Comparison of ENCODE assay signal across 18 mouse cellular contexts in the genomic region with DNA sequence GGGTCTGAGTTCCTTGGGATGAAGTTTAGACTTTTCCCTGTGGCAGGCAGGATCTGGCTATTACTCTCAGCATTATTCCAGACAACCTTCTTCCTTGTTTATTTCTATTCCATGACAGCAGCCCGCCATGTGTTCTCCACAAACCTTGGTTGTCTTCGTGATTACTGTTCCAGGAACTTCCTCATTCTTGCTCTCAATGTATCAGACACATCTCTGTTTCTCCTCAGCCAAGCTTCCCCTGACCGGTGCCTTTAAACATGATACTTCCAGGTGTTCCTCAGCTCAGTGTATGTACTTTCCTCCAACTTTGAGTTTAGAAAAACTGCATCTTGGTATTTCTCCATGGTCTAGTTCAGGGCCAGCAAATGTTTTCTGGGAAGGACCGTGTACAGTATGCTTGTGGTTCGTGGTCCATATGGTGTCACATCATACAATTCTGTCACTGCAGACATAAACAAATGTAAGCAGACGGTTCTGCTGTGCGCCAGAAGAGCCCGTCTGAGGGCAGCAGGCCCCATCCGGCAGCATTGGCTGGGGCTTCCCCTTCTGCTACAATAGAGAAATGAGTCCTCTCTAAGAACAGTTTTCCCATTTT.
DNase-seq lines count a peak whose midpoint lies in the region; ATAC-seq and TF ChIP-seq lines count a peak whose summit lies in the region.
"Had no signal": no experiment of that assay in that cellular context is flagged by ENCODE, and none has a peak within 500 bp of the region (broad histone marks: within the 10 kb centered on the region; RNA-seq: fewer than 3 reads in every experiment).

No protein-coding gene starts in this region.

- no peaks in the 10 kb centered on the region for H3K36me3 ChIP-seq in intestine, embryonic 14.5 days (ENCODE audit: control insufficient read depth, insufficient read depth, low read length)
- no peaks in the 10 kb centered on the region for H3K36me3 ChIP-seq in intestine, embryonic 15.5 days
- no peaks in the 10 kb centered on the region for H3K36me3 ChIP-seq in limb, embryonic 10.5 days
- H3K36me3 ChIP-seq in hindbrain, embryonic 16.5 days (ENCODE audit: control insufficient read depth, insufficient read depth, low read length): no peaks in the 10 kb centered on the region
- H3K36me3 ChIP-seq: hindbrain, embryonic 15.5 days; kidney, embryonic 15.5 days; midbrain, embryonic 10.5 days had no signal

- no peaks in the 10 kb centered on the region for H3K4me1 ChIP-seq in intestine, embryonic 14.5 days (replicated peaks; ENCODE audit: control insufficient read depth, insufficient read depth, low read length)
- no peaks in the 10 kb centered on the region for H3K4me1 ChIP-seq in intestine, embryonic 15.5 days (replicated peaks)
- peaks cover 54% of the 10 kb centered on the region for H3K4me1 ChIP-seq in limb, embryonic 10.5 days
- no peaks in the 10 kb centered on the region for H3K4me1 ChIP-seq in hindbrain, embryonic 16.5 days (ENCODE audit: control insufficient read depth, insufficient read depth, low read depth, low read length)
- H3K4me1 ChIP-seq: hindbrain, embryonic 15.5 days had no signal

- H3K9ac ChIP-seq in intestine, embryonic 14.5 days (ENCODE audit: low read length): no peak overlapping the region
- H3K9ac ChIP-seq in intestine, embryonic 15.5 days: no peak overlapping the region
- no peak overlapping the region for H3K9ac ChIP-seq in hindbrain, embryonic 16.5 days (ENCODE audit: low read depth, low read length)
- H3K9ac ChIP-seq: hindbrain, embryonic 15.5 days; kidney, embryonic 15.5 days had no signal

- no peak for TF ChIP-seq POLR2A in brain, embryonic 14.5 days (IDR thresholded peaks at IDR 0.05; ENCODE audit: borderline replicate concordance, extremely low read depth, insufficient read depth, insufficient read length, poor library complexity, severe bottlenecking)

- H3K27ac ChIP-seq in intestine, embryonic 14.5 days (ENCODE audit: low read depth): no peak overlapping the region
- H3K27ac ChIP-seq in intestine, embryonic 15.5 days: no peak overlapping the region
- peak overlapping the region; percentile 83 for H3K27ac ChIP-seq in limb, embryonic 10.5 days
- H3K27ac ChIP-seq in hindbrain, embryonic 16.5 days (ENCODE audit: low read depth, low read length): no peak overlapping the region
- H3K27ac ChIP-seq: heart, adult 2 months; hindbrain, embryonic 15.5 days; kidney, embryonic 15.5 days; midbrain, embryonic 10.5 days had no signal

- no peak for ATAC-seq in intestine, embryonic 14.5 days (replicated peaks; ENCODE audit: low FRiP score, low TSS enrichment, low read depth)
- ATAC-seq in intestine, embryonic 15.5 days: no peak
- no peak for ATAC-seq in erythroid progenitor cell, adult 5-6 weeks (replicated peaks; ENCODE audit: low FRiP score, poor library complexity, severe bottlenecking)
- no peak for ATAC-seq in hindbrain, embryonic 16.5 days

- TF ChIP-seq CTCF in brain, embryonic 14.5 days (IDR thresholded peaks at IDR 0.05; ENCODE audit: borderline replicate concordance, extremely low read depth, insufficient read depth, insufficient read length): no peak

- 32% methylated on average over 9 of the region's 9 CpGs for WGBS in intestine, embryonic 14.5 days
- 40% methylated on average over 9 of the region's 9 CpGs for WGBS in intestine, embryonic 15.5 days
- 76% methylated on average over 9 of the region's 9 CpGs for whole genome bisulfite sequencing in limb, embryonic 10.5 days
- 85% methylated on average over 9 of the region's 9 CpGs for WGBS in hindbrain, embryonic 16.5 days

- H3K4me3 ChIP-seq in intestine, embryonic 14.5 days (ENCODE audit: low read depth, low read length): no peak overlapping the region
- no peak overlapping the region for H3K4me3 ChIP-seq in intestine, embryonic 15.5 days (replicated peaks)
- H3K4me3 ChIP-seq in limb, embryonic 10.5 days: no peak overlapping the region
- no peak overlapping the region for H3K4me3 ChIP-seq in hindbrain, embryonic 16.5 days (ENCODE audit: low read length)
- H3K4me3 ChIP-seq: heart, adult 2 months; hindbrain, embryonic 15.5 days; kidney, embryonic 15.5 days; midbrain, embryonic 10.5 days had no signal

- peak; percentile 55 for DNase-seq in intestine, embryonic 14.5 days (ENCODE audit: low spot score)
- DNase-seq in 3134 (ENCODE audit: extremely low read depth, insufficient read length, low spot score): peak; percentile 5
- peak; percentile 11 for DNase-seq in brain, embryonic 14.5 days (ENCODE audit: low read depth)
- no peak for DNase-seq in limb, embryonic 10.5 days (ENCODE audit: low spot score)
- no peak for DNase-seq in heart, adult 11 months
- DNase-seq: adrenal gland, postnatal 14 days; cerebellum, postnatal 14 days; heart, adult 2 months; left cerebral cortex, postnatal 4 days; lung, adult 2 months; spleen, adult 18-20 months; thymus, postnatal 36 days had no signal

- no peaks in the 10 kb centered on the region for H3K9me3 ChIP-seq in intestine, embryonic 14.5 days (ENCODE audit: control insufficient read depth, low read length)
- H3K9me3 ChIP-seq in intestine, embryonic 15.5 days: no peaks in the 10 kb centered on the region
- H3K9me3 ChIP-seq in limb, embryonic 10.5 days (replicated peaks): no peaks in the 10 kb centered on the region
- H3K9me3 ChIP-seq in hindbrain, embryonic 16.5 days (ENCODE audit: control insufficient read depth, low read length): no peaks in the 10 kb centered on the region
- H3K9me3 ChIP-seq: hindbrain, embryonic 15.5 days; kidney, embryonic 15.5 days; midbrain, embryonic 10.5 days had no signal

- no peaks in the 10 kb centered on the region for H3K27me3 ChIP-seq in intestine, embryonic 14.5 days (replicated peaks; ENCODE audit: control insufficient read depth, insufficient read depth, low read length)
- H3K27me3 ChIP-seq in intestine, embryonic 15.5 days (replicated peaks): no peaks in the 10 kb centered on the region
- no peaks in the 10 kb centered on the region for H3K27me3 ChIP-seq in limb, embryonic 10.5 days (ENCODE audit: low read depth, poor library complexity, severe bottlenecking)
- H3K27me3 ChIP-seq in hindbrain, embryonic 16.5 days (replicated peaks; ENCODE audit: control insufficient read depth, insufficient read depth, low read length): no peaks in the 10 kb centered on the region
- H3K27me3 ChIP-seq: hindbrain, embryonic 15.5 days; kidney, embryonic 15.5 days had no signal

- no peak overlapping the region for H3K4me2 ChIP-seq in intestine, embryonic 14.5 days (ENCODE audit: low read length)
- no peak overlapping the region for H3K4me2 ChIP-seq in intestine, embryonic 15.5 days (replicated peaks)
- no peak overlapping the region for H3K4me2 ChIP-seq in hindbrain, embryonic 16.5 days (ENCODE audit: low read length)
- H3K4me2 ChIP-seq: hindbrain, embryonic 15.5 days; kidney, embryonic 15.5 days had no signal

Comparison
In these comparisons a context has a peak if more than half of its experiments do, and no peak if none do; other contexts are left out.
1. DNase-seq: peak in intestine, embryonic 14.5 days (single experiment), 3134 (single experiment) and brain, embryonic 14.5 days (single experiment); none in limb, embryonic 10.5 days (single experiment) and heart, adult 11 months (single experiment).